Mouse (Mus musculus) large intestine, adult 2 months (tissue): ENCODE data around the gene Map2k1. TPM values are rescaled to one million over a fixed set of nuclear protein-coding genes. Genes with fewer than 3 reads are reported as not detected.
"Not testable (repeated sequence)": the region's sequence is repeated elsewhere in the genome, so short reads cannot be mapped to it uniquely, and the experiment has no call there.

Experiments used
- DNase-seq: peaks from one replicate; pipeline ENCODE4 v3.0.0-alpha.2; 2012; ENCODE audit warnings: low read depth, low spot score
- WGBS: fragments of 180-500 bp; shearing (Covaris S2); methylation state at CpG from one replicate; pipeline ENCODE4 v1.1.7; 2018; 5-methylcytosine and 5-hydroxymethylcytosine counted together
- polyA plus RNA-seq: library from polyadenylated mRNA; depleted of rRNA; stranded (reverse); fragments of >200 nt; gene quantifications from 2 replicates; pipeline ENCODE4 v1.2.3, GENCODE M21; 2012

Gene Map2k1
- polyA plus RNA-seq, 1 experiment = 57.1 TPM

- 66% methylated on average over 2 of the region's 2 CpGs for WGBS
- no peak for DNase-seq
Measured at GRCm38 (mm10) chr9:64216641-64217040, 36.8 kb downstream of the Map2k1 start.

DNA sequence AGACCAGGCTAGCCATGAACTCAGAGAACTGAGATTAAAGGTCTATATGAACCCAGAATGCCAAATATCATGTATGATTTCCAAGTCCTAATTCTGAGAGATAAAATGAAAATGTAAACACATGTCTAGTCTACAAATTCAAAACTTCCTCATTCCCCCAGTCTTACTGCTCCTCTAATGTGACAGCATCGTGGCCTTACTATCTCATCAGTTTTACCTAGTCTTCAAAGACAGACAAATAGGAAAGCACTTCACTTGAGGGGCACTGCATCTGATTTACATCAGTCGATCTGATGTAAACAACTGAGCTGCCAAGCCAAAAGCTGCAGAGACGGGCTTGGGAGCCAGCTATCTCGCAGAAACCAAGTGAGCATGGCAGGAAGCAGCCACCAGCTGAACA is 37.3 kb downstream of the Map2k1 start:
- DNase-seq = no peak
- WGBS = 57% methylated on average over 4 of the region's 4 CpGs

DNA sequence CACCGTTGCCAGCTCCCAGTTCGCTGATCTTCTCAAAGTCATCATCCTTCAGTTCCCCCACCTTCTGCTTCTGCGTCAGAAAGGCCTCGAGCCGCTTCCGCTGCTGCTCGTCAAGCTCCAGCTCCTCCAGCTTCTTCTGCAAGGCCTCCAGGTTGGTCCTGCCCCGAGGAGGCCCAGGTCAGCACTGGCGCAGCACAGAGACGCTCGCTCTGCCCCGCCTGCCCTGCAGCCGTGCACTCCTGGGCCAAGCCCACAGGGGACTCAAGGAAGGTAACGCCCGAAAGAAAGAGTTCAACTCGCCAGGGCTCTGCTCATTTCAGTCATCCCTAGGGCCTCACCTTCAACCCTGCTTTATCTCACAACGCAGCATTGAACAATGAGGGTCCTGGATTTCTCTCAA is 39.0 kb downstream of the Map2k1 start:
- no peak for DNase-seq
- WGBS = 57% methylated on average over 17 of the region's 17 CpGs

- WGBS = 78% methylated on average over 3 of the region's 3 CpGs
Measured at GRCm38 (mm10) chr9:64207509-64208084, 45.8 kb downstream of the Map2k1 start.

DNA sequence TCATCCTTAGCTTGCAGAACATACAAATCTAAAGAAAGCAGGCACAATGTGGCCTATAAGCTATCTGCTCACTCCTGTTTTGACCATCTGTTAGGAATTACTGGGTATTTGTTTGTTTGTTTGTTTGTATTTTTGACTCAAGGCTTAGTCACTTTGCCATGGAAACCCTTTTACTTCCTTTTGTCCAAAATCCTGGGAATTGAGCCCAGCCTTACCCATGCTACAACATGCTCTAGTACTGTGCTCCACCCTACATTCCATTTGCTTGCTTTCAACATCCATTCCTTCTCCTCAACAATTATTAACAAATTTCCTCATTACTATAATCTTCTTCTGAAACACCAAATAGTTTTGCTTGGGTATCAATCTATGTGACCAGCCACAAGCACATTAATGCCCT is 50.6 kb downstream of the Map2k1 start:
- no peak for DNase-seq

More at GRCm38 (mm10) chr9:64207509-64208084, 45.8 kb downstream of the Map2k1 start:
- DNase-seq = no peak

DNA sequence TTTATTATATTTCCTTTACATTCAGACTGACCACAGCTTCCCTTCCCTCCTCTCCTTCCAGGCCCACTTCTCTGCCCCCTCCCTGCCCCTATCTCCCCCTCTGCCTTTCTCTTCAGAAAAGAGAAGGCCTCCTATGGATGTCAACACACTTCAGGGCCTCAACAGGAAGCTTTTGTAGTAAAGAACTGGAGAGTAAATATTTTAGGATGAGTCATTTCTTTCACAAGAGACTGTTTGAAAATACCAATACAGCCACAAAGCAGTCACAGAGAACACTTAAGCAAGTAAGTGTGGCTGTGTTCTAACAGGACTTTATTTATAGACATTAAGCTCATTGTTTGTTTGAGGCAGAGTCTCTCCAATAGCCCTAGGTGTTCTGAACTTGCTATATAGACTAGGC is 51.1 kb downstream of the Map2k1 start:
- DNase-seq = no peak

DNA sequence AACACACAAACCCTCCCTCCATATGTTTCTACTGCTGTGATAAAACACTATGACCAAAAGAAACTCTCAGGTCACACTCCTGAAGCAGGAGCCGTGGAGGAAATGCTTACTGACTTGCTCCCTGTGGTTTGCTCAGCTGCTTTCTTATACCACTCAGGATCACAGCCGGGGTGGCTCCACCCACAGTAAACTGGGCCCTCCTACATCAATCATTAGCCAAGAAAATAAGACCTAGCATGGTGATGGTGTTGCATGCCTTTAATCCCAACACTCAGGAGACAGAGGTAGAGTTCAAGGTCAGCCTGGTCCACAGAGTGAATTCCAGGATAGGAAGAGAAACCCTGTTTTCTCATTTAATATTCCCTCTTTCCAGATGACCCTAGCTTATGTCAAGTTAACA is 53.5 kb downstream of the Map2k1 start:
- no peak for DNase-seq
- 27% methylated on average over 2 of the region's 2 CpGs for WGBS

DNA sequence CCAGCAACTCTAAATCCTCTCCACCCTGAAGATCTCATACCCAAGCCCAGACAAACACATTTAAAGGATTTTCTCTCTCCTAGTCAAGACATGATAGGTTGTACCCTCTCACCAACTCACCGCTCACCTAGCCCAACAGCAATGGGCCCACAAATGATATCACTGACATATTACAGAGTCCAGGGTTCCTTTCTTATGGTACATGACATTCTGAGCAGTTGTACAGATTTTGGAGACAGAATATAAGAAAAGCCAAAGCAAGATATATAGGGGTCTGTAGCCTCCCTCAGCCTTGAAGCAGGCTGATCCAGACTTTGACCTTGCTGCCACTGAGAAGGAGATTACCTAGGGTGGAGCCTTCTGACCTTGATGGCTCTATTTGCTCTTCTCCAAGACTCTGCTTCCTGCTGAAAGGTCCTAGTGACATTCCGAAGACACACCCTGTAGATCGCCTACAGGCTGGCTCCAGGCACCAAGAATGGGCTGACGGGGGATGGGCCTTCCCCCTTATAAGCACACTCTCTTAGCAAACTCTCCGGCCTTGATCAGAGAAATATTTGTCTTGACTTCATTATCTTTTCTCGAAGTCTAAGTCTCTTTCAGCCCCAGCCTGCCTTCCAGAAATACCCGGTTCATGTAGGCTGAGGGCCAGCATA is 54.5 kb downstream of the Map2k1 start:
- WGBS = 50% methylated on average over 7 of the region's 7 CpGs
- not testable (repeated sequence) for DNase-seq

GRCm38 (mm10) chr9:64198068-64198762 is 55.2 kb downstream of the Map2k1 start:
- no peak for DNase-seq
- 86% methylated on average over 5 of the region's 5 CpGs for WGBS

- no peak for DNase-seq
- 86% methylated on average over 8 of the region's 8 CpGs for WGBS
Measured at GRCm38 (mm10) chr9:64197524-64197923, 55.9 kb downstream of the Map2k1 start.

- 82% methylated on average over 4 of the region's 4 CpGs for whole genome bisulfite sequencing
- no peak for DNase-seq
Measured at GRCm38 (mm10) chr9:64195554-64195953, 57.9 kb downstream of the Map2k1 start.

DNA sequence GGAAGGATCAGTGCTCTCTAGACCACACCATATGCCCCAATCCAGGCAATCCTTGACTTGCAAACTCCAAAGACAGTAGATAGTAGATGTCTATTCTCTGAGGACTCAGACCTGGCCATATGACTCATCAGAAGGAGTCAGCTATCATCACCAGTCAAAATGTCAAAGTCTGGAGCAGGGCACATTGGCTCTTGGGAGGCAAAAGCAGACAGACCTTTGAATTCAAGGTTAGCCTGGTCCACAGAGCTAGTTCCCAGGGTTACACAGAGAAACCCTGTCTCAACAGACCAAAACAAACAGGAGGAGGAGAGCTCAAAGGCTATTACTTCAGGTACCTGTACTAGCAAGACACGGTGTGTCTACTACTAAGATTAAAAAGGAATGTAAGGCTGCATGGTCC is 59.6 kb downstream of the Map2k1 start:
- WGBS = 79% methylated on average over 1 of the region's 1 CpGs
- DNase-seq = no peak

DNA sequence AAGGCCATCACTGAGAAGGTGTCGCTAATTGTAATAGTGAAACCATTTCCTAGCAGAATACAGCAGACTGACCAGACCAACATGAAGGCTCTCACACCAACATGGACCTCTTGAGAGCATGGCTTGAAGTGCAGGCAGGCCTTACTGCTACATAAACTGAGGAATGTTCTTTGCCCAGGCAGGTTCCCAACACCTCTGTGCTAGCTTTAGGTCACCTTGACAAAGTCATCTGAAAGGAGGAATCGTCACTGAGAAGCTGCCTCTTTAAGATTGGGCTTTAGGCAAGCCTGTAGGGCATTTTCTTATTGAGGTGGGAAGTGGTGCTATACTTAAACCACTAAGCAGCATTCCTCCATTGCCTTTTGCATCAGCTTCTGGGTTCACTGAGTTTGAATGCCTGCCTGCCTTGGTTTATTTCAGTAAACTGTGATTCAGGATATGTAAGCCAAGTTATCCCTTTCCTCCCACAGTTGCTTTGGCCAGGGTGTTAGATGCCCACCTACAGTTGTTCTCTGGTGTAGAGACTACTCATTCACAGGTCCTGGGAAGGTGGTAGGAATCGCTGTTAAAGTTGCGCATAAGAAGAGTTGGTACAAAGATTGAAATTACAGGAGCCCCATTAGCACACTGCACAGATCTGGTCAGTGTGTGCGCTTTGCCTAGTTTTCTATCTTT is 69.1 kb downstream of the Map2k1 start:
- 95% methylated on average over 5 of the region's 5 CpGs for WGBS

DNA sequence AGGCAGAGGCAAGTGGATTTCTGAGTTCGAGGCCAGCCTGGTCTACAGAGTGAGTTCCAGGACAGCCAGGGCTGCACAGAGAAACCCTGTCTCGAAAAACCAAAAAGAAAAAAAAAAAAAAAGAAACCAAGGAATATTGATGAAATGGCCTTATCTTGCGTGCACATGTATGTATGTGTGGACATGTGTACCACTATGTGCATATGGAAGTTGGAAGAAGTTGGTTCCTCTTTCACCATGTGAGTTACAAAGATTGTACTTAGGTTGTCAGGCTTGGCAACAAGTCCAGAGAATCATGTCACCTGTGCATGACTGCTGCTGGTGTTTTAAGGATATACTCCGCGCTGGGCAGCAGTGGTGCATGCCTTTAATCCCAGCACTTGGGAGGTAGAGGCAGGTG is 70.1 kb downstream of the Map2k1 start:
- 90% methylated on average over 5 of the region's 5 CpGs for WGBS

More for the DNA sequence above, 69.1 kb downstream of the Map2k1 start:
- no peak for DNase-seq

GRCm38 (mm10) chr9:64178974-64179646 is 74.3 kb downstream of the Map2k1 start, which contains the start of gene Snapc5:
Gene Snapc5 (plus strand): TSS chr9:64179274.
- peak; percentile 70 for DNase-seq
- under 1% methylated on average over 35 of the region's 35 CpGs for WGBS

More for the DNA sequence above, 70.1 kb downstream of the Map2k1 start:
- DNase-seq = not testable (repeated sequence)

GRCm38 (mm10) chr9:64178610-64178973 is 74.8 kb downstream of the Map2k1 start:
- no peak for DNase-seq
- WGBS = 40% methylated on average over 3 of the region's 3 CpGs

GRCm38 (mm10) chr9:64175378-64175777 is 78.1 kb downstream of the Map2k1 start:
- WGBS = 81% methylated on average over 11 of the region's 11 CpGs
- DNase-seq = no peak

DNA sequence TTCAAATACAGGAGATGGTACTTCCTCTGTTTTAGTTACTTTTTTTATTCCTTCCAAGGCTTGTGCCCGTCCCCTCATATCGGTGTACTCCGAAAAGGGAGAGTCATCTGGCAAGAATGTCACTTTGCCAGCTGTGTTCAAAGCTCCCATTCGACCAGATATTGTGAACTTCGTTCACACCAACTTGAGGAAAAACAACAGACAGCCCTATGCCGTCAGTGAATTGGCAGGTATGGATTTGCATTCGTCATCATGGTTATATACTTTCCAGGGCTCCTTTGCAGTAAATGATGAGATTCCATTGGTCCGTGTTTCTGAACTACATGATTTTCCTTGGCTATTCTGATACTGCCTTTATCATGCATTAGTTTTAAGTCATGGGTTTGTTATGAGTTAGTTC is 78.7 kb downstream of the Map2k1 start:
- DNase-seq = no peak
- WGBS = 25% methylated on average over 8 of the region's 8 CpGs

DNA sequence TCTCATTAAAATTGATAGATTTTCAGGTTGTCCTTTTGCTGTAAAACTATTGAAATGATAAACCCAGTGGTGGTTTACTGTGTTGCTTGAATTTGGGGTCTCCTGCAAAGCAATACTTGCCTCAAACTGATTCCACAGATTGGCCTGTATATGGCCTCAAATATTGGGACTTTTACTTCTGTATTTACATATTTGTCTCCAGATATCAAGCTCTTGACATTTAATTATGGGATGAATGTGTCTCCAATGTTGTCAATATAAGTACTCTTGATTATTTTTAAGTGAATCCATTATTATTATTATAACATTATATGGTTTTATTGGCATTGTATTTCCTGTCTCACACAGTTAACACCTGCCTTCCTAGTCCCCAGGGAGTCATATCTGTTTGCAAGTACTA is 79.1 kb downstream of the Map2k1 start:
- no peak for DNase-seq

DNA sequence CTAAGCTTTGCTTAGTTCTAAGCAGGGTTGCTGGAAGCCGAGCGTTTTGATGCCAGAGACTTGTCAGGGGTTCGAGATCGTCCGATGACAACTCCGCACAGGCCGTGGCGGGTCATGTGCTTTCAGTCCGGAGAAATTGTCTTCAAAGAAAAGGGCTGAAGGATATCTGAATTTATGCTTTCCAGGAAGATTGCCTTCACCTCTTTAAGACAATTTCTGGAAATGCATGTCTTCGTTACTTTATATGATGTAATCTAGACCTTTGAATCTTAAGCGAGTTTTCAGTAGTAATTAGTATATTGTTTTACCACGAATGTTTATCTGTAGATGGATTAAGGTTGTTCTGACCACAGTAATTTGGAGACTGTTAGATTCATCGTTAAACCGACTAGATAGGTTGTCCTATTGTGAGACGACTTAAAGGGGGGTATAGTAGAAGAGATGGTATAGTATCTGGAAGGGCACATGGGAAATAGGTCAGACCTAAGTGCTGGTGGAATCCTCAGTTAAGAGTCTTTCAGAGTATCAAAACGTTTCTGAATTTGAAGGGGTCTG is 79.7 kb downstream of the Map2k1 start:
- no peak for DNase-seq
- WGBS = under 1% methylated on average over 16 of the region's 16 CpGs
